Mouse (Mus musculus): ENCODE results near the gene Sftpa1.

Sftpa1 gene

GRCm38 (mm10) chr14:41131540-41131939, at the start of gene Sftpa1:
Sftpa1 (plus strand) TSS chr14:41131782.
- DNase-seq (ENCODE audit: low read depth, low spot score): no peak

- no peak for DNase-seq (ENCODE audit: low read depth, low spot score)
These were observed 49.2 kb upstream of the Sftpa1 start for GRCm38 (mm10) chr14:41082408-41082807.

GRCm38 (mm10) chr14:41087509-41087908, 44.1 kb upstream of the Sftpa1 start:
- DNase-seq (ENCODE audit: low read depth, low spot score): no peak

- DNase-seq (ENCODE audit: low read depth, low spot score): no peak
These were observed 40.8 kb upstream of the Sftpa1 start for GRCm38 (mm10) chr14:41090777-41091176.

GRCm38 (mm10) chr14:41094114-41094513, 37.5 kb upstream of the Sftpa1 start:
- no peak for DNase-seq (ENCODE audit: low read depth, low spot score)

GRCm38 (mm10) chr14:41096296-41096860, 35.2 kb upstream of the Sftpa1 start:
- DNase-seq (ENCODE audit: low read depth, low spot score): no peak

- no peak for DNase-seq (ENCODE audit: low read depth, low spot score)
These were observed 32.9 kb upstream of the Sftpa1 start for GRCm38 (mm10) chr14:41098726-41099125.

GRCm38 (mm10) chr14:41100712-41101111, 30.9 kb upstream of the Sftpa1 start:
- no peak for DNase-seq (ENCODE audit: low read depth, low spot score)

GRCm38 (mm10) chr14:41101242-41101641, 30.3 kb upstream of the Sftpa1 start:
- no peak for DNase-seq (ENCODE audit: low read depth, low spot score)

GRCm38 (mm10) chr14:41102269-41102668, 29.3 kb upstream of the Sftpa1 start:
- no peak for DNase-seq (ENCODE audit: low read depth, low spot score)

GRCm38 (mm10) chr14:41104853-41105444, 26.6 kb upstream of the Sftpa1 start, which contains the start of gene Mat1a:
Mat1a (plus strand) TSS chr14:41105035.
- no peak for DNase-seq (ENCODE audit: low read depth, low spot score)

GRCm38 (mm10) chr14:41111031-41111668, 20.4 kb upstream of the Sftpa1 start:
- DNase-seq (ENCODE audit: low read depth, low spot score): no peak

GRCm38 (mm10) chr14:41112944-41113343, 18.6 kb upstream of the Sftpa1 start:
- DNase-seq (ENCODE audit: low read depth, low spot score): no peak

GRCm38 (mm10) chr14:41116271-41116670, 15.3 kb upstream of the Sftpa1 start:
- no peak for DNase-seq (ENCODE audit: low read depth, low spot score)

GRCm38 (mm10) chr14:41124683-41125082, 6.9 kb upstream of the Sftpa1 start:
- no peak for DNase-seq (ENCODE audit: low read depth, low spot score)

- DNase-seq (ENCODE audit: low read depth, low spot score): no peak
These were observed 3.6 kb upstream of the Sftpa1 start for GRCm38 (mm10) chr14:41127997-41128396.

- DNase-seq (ENCODE audit: low read depth, low spot score): no peak
These were observed 5.4 kb downstream of the Sftpa1 start for GRCm38 (mm10) chr14:41137006-41137405.

- no peak for DNase-seq (ENCODE audit: low read depth, low spot score)
These were observed 9.1 kb downstream of the Sftpa1 start for GRCm38 (mm10) chr14:41140686-41141085.

- DNase-seq (ENCODE audit: low read depth, low spot score): no peak
These were observed 14.5 kb downstream of the Sftpa1 start for GRCm38 (mm10) chr14:41146035-41146434.

- DNase-seq (ENCODE audit: low read depth, low spot score): no peak
These were observed 15.3 kb downstream of the Sftpa1 start for GRCm38 (mm10) chr14:41146922-41147321.

- no peak for DNase-seq (ENCODE audit: low read depth, low spot score)
These were observed 15.8 kb downstream of the Sftpa1 start for GRCm38 (mm10) chr14:41147356-41147755.

GRCm38 (mm10) chr14:41151220-41151898, 19.8 kb downstream of the Sftpa1 start, which contains the start of gene Mbl1:
Mbl1 (plus strand) TSS chr14:41151458.
- no peak for DNase-seq (ENCODE audit: low read depth, low spot score)

All from CD4-positive helper T cell, adult 2 months (primary cell).